Mouse (Mus musculus): Measurements from ENCODE around the gene Tgm6. TPM values are rescaled to one million over a fixed set of nuclear protein-coding genes. Genes with fewer than 3 reads are reported as not detected.

The Tgm6 gene
- total and polyA plus RNA-seq, 2 experiments from 2014 or later: 0.24 to 0.29 TPM

GRCm38 (mm10) chr2:130157231-130158087, 45.2 kb downstream of the Tgm6 start:
- Histone ChIP-seq H3K36me3 (ENCODE audit: insufficient read depth) (no peaks in the 10 kb centered on the region), H3K4me1 (ENCODE audit: insufficient read depth) (no peaks in the 10 kb centered on the region), H3K27me3 (ENCODE audit: insufficient read depth, low read length) (no peaks in the 10 kb centered on the region), H3K9me3 (ENCODE audit: low read length) (no peaks in the 10 kb centered on the region), H3K4me3 (ENCODE audit: low read depth, low read length) (no peak overlapping the region), H3K9ac (no peak overlapping the region), H3K4me2 (ENCODE audit: low read depth) (no peak overlapping the region), H3K27ac (ENCODE audit: low read depth, low read length) (peak overlapping the region; percentile 71)
- no peak for TF ChIP-seq CTCF (IDR thresholded peaks at IDR 0.05; ENCODE audit: low read depth)
- 44% methylated on average over 14 of the region's 14 CpGs for WGBS
- ATAC-seq (peak; percentile 94), DNase-seq (peak; percentile 35)

GRCm38 (mm10) chr2:130158088-130158437, 45.8 kb downstream of the Tgm6 start:
- H3K9me3 ChIP-seq (ENCODE audit: low read length): no peaks in the 10 kb centered on the region
- ATAC-seq (peak; percentile 65), DNase-seq (peak; percentile 22)
- H3K4me1 ChIP-seq (ENCODE audit: insufficient read depth): no peaks in the 10 kb centered on the region
- H3K27ac ChIP-seq (ENCODE audit: low read depth, low read length): peak overlapping the region; percentile 71
- no peak overlapping the region for H3K4me2 ChIP-seq (ENCODE audit: low read depth)
- H3K36me3 ChIP-seq (ENCODE audit: insufficient read depth): no peaks in the 10 kb centered on the region
- no peak for TF ChIP-seq CTCF (IDR thresholded peaks at IDR 0.05; ENCODE audit: low read depth)
- 50% methylated on average over 4 of the region's 4 CpGs for WGBS
- H3K9ac ChIP-seq: no peak overlapping the region
- H3K4me3 ChIP-seq (ENCODE audit: low read depth, low read length): no peak overlapping the region
- no peaks in the 10 kb centered on the region for H3K27me3 ChIP-seq (ENCODE audit: insufficient read depth, low read length)

GRCm38 (mm10) chr2:130162701-130163100, 50.5 kb downstream of the Tgm6 start:
- ATAC-seq (no peak), DNase-seq (no peak)
- Histone ChIP-seq H3K9me3 (ENCODE audit: low read length) (no peaks in the 10 kb centered on the region), H3K4me2 (ENCODE audit: low read depth) (no peak overlapping the region), H3K36me3 (ENCODE audit: insufficient read depth) (no peaks in the 10 kb centered on the region), H3K4me3 (ENCODE audit: low read depth, low read length) (no peak overlapping the region), H3K9ac (no peak overlapping the region), H3K4me1 (ENCODE audit: insufficient read depth) (peaks cover 5% of the 10 kb centered on the region; the same call in 1 of the 2 replicates), H3K27me3 (ENCODE audit: insufficient read depth, low read length) (no peaks in the 10 kb centered on the region), H3K27ac (ENCODE audit: low read depth, low read length) (no peak overlapping the region)
- no peak for TF ChIP-seq CTCF (IDR thresholded peaks at IDR 0.05; ENCODE audit: low read depth)
- WGBS: 85% methylated on average over 5 of the region's 5 CpGs

- peak overlapping the region; percentile 57; the same call in 1 of the 2 replicates for H3K27ac ChIP-seq (ENCODE audit: low read depth, low read length)
- 55% methylated on average over 9 of the region's 9 CpGs for WGBS
- DNase-seq: peak; percentile 85
Measured at GRCm38 (mm10) chr2:130166311-130167214, 54.3 kb downstream of the Tgm6 start.

GRCm38 (mm10) chr2:130167861-130168260, 55.6 kb downstream of the Tgm6 start:
- WGBS: 47% methylated on average over 3 of the region's 3 CpGs
- Histone ChIP-seq H3K9me3 (ENCODE audit: low read length) (no peaks in the 10 kb centered on the region), H3K4me1 (ENCODE audit: insufficient read depth) (peaks cover 5% of the 10 kb centered on the region; the same call in 1 of the 2 replicates), H3K27ac (ENCODE audit: low read depth, low read length) (no peak overlapping the region), H3K9ac (no peak overlapping the region), H3K4me3 (ENCODE audit: low read depth, low read length) (no peak overlapping the region), H3K27me3 (ENCODE audit: insufficient read depth, low read length) (no peaks in the 10 kb centered on the region), H3K36me3 (ENCODE audit: insufficient read depth) (peaks cover 37% of the 10 kb centered on the region), H3K4me2 (ENCODE audit: low read depth) (no peak overlapping the region)
- ATAC-seq (no peak), DNase-seq (peak; percentile 83)
- TF ChIP-seq CTCF (IDR thresholded peaks at IDR 0.05; ENCODE audit: low read depth): peak; percentile 78

More at GRCm38 (mm10) chr2:130166311-130167214, 54.3 kb downstream of the Tgm6 start:
- Histone ChIP-seq H3K4me3 (ENCODE audit: low read depth, low read length) (no peak overlapping the region), H3K4me1 (ENCODE audit: insufficient read depth) (peaks cover 5% of the 10 kb centered on the region; the same call in 1 of the 2 replicates), H3K4me2 (ENCODE audit: low read depth) (no peak overlapping the region), H3K9ac (no peak overlapping the region), H3K36me3 (ENCODE audit: insufficient read depth) (peaks cover 24% of the 10 kb centered on the region), H3K27me3 (ENCODE audit: insufficient read depth, low read length) (no peaks in the 10 kb centered on the region), H3K9me3 (ENCODE audit: low read length) (no peaks in the 10 kb centered on the region)
- peak; percentile 79 for TF ChIP-seq CTCF (IDR thresholded peaks at IDR 0.05; ENCODE audit: low read depth)
- ATAC-seq: peak; percentile 95

GRCm38 (mm10) chr2:130171674-130172073, 59.5 kb downstream of the Tgm6 start:
- Histone ChIP-seq H3K9me3 (ENCODE audit: low read length) (no peaks in the 10 kb centered on the region), H3K4me2 (ENCODE audit: low read depth) (no peak overlapping the region), H3K36me3 (ENCODE audit: insufficient read depth) (peaks cover 67% of the 10 kb centered on the region), H3K4me3 (ENCODE audit: low read depth, low read length) (no peak overlapping the region), H3K27me3 (ENCODE audit: insufficient read depth, low read length) (no peaks in the 10 kb centered on the region), H3K4me1 (ENCODE audit: insufficient read depth) (no peaks in the 10 kb centered on the region), H3K9ac (no peak overlapping the region), H3K27ac (ENCODE audit: low read depth, low read length) (no peak overlapping the region)
- ATAC-seq: no peak
- DNase-seq: no peak
- no peak for TF ChIP-seq CTCF (IDR thresholded peaks at IDR 0.05; ENCODE audit: low read depth)
- 83% methylated on average over 2 of the region's 2 CpGs for WGBS

All from forebrain, postnatal 0 days (tissue).